Mouse (Mus musculus): ENCODE data around the gene Lin54. TPM values are rescaled to one million over a fixed set of nuclear protein-coding genes. Genes with fewer than 3 reads are reported as not detected.
"Not testable (repeated sequence)": the region's sequence is repeated elsewhere in the genome, so short reads cannot be mapped to it uniquely, and the experiment has no call there.

Gene Lin54
- polyA plus RNA-seq, 1 experiment from 2014 or later = 22.0 TPM

GRCm38 (mm10) chr5:100437086-100437485, 63.4 kb downstream of the Lin54 start:
- no peaks in the 10 kb centered on the region for H3K4me1 ChIP-seq (replicated peaks; ENCODE audit: control insufficient read depth, insufficient read depth, low read length)
- no peak overlapping the region for H3K9ac ChIP-seq (ENCODE audit: low read length)
- no peak overlapping the region for H3K4me3 ChIP-seq (ENCODE audit: low read depth, low read length)
- no peaks in the 10 kb centered on the region; the same call in 1 of the 2 replicates for H3K36me3 ChIP-seq (ENCODE audit: control insufficient read depth, insufficient read depth, low read length)
- H3K27me3 ChIP-seq (ENCODE audit: control insufficient read depth, insufficient read depth, low read length) = no peaks in the 10 kb centered on the region
- WGBS = 94% methylated on average over 4 of the region's 4 CpGs
- no peak for ATAC-seq (replicated peaks; ENCODE audit: low FRiP score)
- H3K27ac ChIP-seq (ENCODE audit: low read depth, low read length) = no peak overlapping the region
- H3K4me2 ChIP-seq (ENCODE audit: low read depth, low read length, severe bottlenecking) = no peak overlapping the region
- no peaks in the 10 kb centered on the region for H3K9me3 ChIP-seq (ENCODE audit: control insufficient read depth, low read length)
- DNase-seq (ENCODE audit: low spot score) = no peak

- Histone ChIP-seq H3K27ac (ENCODE audit: low read depth, low read length) (no peak overlapping the region), H3K9me3 (ENCODE audit: control insufficient read depth, low read length) (no peaks in the 10 kb centered on the region), H3K9ac (ENCODE audit: low read length) (no peak overlapping the region), H3K27me3 (ENCODE audit: control insufficient read depth, insufficient read depth, low read length) (no peaks in the 10 kb centered on the region), H3K4me3 (ENCODE audit: low read depth, low read length) (no peak overlapping the region), H3K4me1 (replicated peaks; ENCODE audit: control insufficient read depth, insufficient read depth, low read length) (peaks cover 19% of the 10 kb centered on the region), H3K4me2 (ENCODE audit: low read depth, low read length, severe bottlenecking) (no peak overlapping the region), H3K36me3 (ENCODE audit: control insufficient read depth, insufficient read depth, low read length) (peaks cover 9% of the 10 kb centered on the region)
- WGBS = 78% methylated on average over 2 of the region's 2 CpGs
- ATAC-seq (replicated peaks; ENCODE audit: low FRiP score) (no peak), DNase-seq (ENCODE audit: low spot score) (no peak)
These were observed 69.5 kb downstream of the Lin54 start for GRCm38 (mm10) chr5:100430966-100431365.

- WGBS = 7% methylated on average over 11 of the region's 11 CpGs
- H3K9ac ChIP-seq (ENCODE audit: low read length) = peak overlapping the region; percentile 73
- DNase-seq (ENCODE audit: low spot score) = no peak
- peaks cover 9% of the 10 kb centered on the region for H3K36me3 ChIP-seq (ENCODE audit: control insufficient read depth, insufficient read depth, low read length)
- H3K9me3 ChIP-seq (ENCODE audit: control insufficient read depth, low read length) = no peaks in the 10 kb centered on the region
- peaks cover 19% of the 10 kb centered on the region for H3K4me1 ChIP-seq (replicated peaks; ENCODE audit: control insufficient read depth, insufficient read depth, low read length)
- H3K27ac ChIP-seq (ENCODE audit: low read depth, low read length) = peak overlapping the region; percentile 65
- H3K4me2 ChIP-seq (ENCODE audit: low read depth, low read length, severe bottlenecking) = peak overlapping the region; percentile 76
- no peaks in the 10 kb centered on the region for H3K27me3 ChIP-seq (ENCODE audit: control insufficient read depth, insufficient read depth, low read length)
- H3K4me3 ChIP-seq (ENCODE audit: low read depth, low read length) = peak overlapping the region; percentile 69
- ATAC-seq (replicated peaks; ENCODE audit: low FRiP score) = peak; percentile 7; the same call in 1 of the 2 replicates
These were observed 70.4 kb downstream of the Lin54 start for GRCm38 (mm10) chr5:100430076-100430390.

GRCm38 (mm10) chr5:100429344-100430075, 70.9 kb downstream of the Lin54 start:
- no peaks in the 10 kb centered on the region for H3K27me3 ChIP-seq (ENCODE audit: control insufficient read depth, insufficient read depth, low read length)
- peak overlapping the region; percentile 94 for H3K9ac ChIP-seq (ENCODE audit: low read length)
- H3K9me3 ChIP-seq (ENCODE audit: control insufficient read depth, low read length) = no peaks in the 10 kb centered on the region
- H3K4me2 ChIP-seq (ENCODE audit: low read depth, low read length, severe bottlenecking) = peak overlapping the region; percentile 92
- H3K27ac ChIP-seq (ENCODE audit: low read depth, low read length) = peak overlapping the region; percentile 87
- peak overlapping the region; percentile 69 for H3K4me3 ChIP-seq (ENCODE audit: low read depth, low read length)
- peaks cover 9% of the 10 kb centered on the region for H3K36me3 ChIP-seq (ENCODE audit: control insufficient read depth, insufficient read depth, low read length)
- DNase-seq (ENCODE audit: low spot score) = peak; percentile 97
- peaks cover 19% of the 10 kb centered on the region for H3K4me1 ChIP-seq (replicated peaks; ENCODE audit: control insufficient read depth, insufficient read depth, low read length)
- under 1% methylated on average over 53 of the region's 53 CpGs for WGBS
- ATAC-seq (replicated peaks; ENCODE audit: low FRiP score) = peak; percentile 99

- Histone ChIP-seq H3K4me2 (ENCODE audit: low read depth, low read length, severe bottlenecking) (peak overlapping the region; percentile 92), H3K4me3 (ENCODE audit: low read depth, low read length) (peak overlapping the region; percentile 69), H3K9ac (ENCODE audit: low read length) (peak overlapping the region; percentile 94), H3K27ac (ENCODE audit: low read depth, low read length) (peak overlapping the region; percentile 87), H3K4me1 (replicated peaks; ENCODE audit: control insufficient read depth, insufficient read depth, low read length) (peaks cover 21% of the 10 kb centered on the region), H3K27me3 (ENCODE audit: control insufficient read depth, insufficient read depth, low read length) (no peaks in the 10 kb centered on the region), H3K36me3 (ENCODE audit: control insufficient read depth, insufficient read depth, low read length) (peaks cover 13% of the 10 kb centered on the region), H3K9me3 (ENCODE audit: control insufficient read depth, low read length) (no peaks in the 10 kb centered on the region)
- ATAC-seq (replicated peaks; ENCODE audit: low FRiP score) (peak; percentile 45), DNase-seq (ENCODE audit: low spot score) (no peak)
- under 1% methylated on average over 20 of the region's 20 CpGs for WGBS
These were observed 71.6 kb downstream of the Lin54 start for GRCm38 (mm10) chr5:100428734-100429343.

- Histone ChIP-seq H3K9ac (ENCODE audit: low read length) (peak overlapping the region; percentile 94), H3K4me3 (ENCODE audit: low read depth, low read length) (peak overlapping the region; percentile 69), H3K4me1 (replicated peaks; ENCODE audit: control insufficient read depth, insufficient read depth, low read length) (peaks cover 24% of the 10 kb centered on the region), H3K4me2 (ENCODE audit: low read depth, low read length, severe bottlenecking) (peak overlapping the region; percentile 92), H3K27me3 (ENCODE audit: control insufficient read depth, insufficient read depth, low read length) (no peaks in the 10 kb centered on the region), H3K36me3 (ENCODE audit: control insufficient read depth, insufficient read depth, low read length) (peaks cover 18% of the 10 kb centered on the region), H3K9me3 (ENCODE audit: control insufficient read depth, low read length) (no peaks in the 10 kb centered on the region), H3K27ac (ENCODE audit: low read depth, low read length) (no peak overlapping the region)
- no peak for ATAC-seq (replicated peaks; ENCODE audit: low FRiP score)
- WGBS = 19% methylated on average over 5 of the region's 5 CpGs
- no peak for DNase-seq (ENCODE audit: low spot score)
These were observed 72.3 kb downstream of the Lin54 start for GRCm38 (mm10) chr5:100428031-100428733.

GRCm38 (mm10) chr5:100427276-100427675, 73.2 kb downstream of the Lin54 start:
- Histone ChIP-seq H3K9ac (ENCODE audit: low read length) (peak overlapping the region; percentile 94), H3K36me3 (ENCODE audit: control insufficient read depth, insufficient read depth, low read length) (peaks cover 19% of the 10 kb centered on the region), H3K27ac (ENCODE audit: low read depth, low read length) (no peak overlapping the region), H3K27me3 (ENCODE audit: control insufficient read depth, insufficient read depth, low read length) (no peaks in the 10 kb centered on the region), H3K9me3 (ENCODE audit: control insufficient read depth, low read length) (no peaks in the 10 kb centered on the region), H3K4me3 (ENCODE audit: low read depth, low read length) (peak overlapping the region; percentile 69), H3K4me2 (ENCODE audit: low read depth, low read length, severe bottlenecking) (peak overlapping the region; percentile 92), H3K4me1 (replicated peaks; ENCODE audit: control insufficient read depth, insufficient read depth, low read length) (peaks cover 25% of the 10 kb centered on the region)
- no peak for ATAC-seq (replicated peaks; ENCODE audit: low FRiP score)
- 62% methylated on average over 9 of the region's 9 CpGs for WGBS
- no peak for DNase-seq (ENCODE audit: low spot score)

- not testable (repeated sequence) for DNase-seq (ENCODE audit: low spot score); H3K4me2 ChIP-seq (ENCODE audit: low read depth, low read length, severe bottlenecking); H3K27me3 ChIP-seq (ENCODE audit: control insufficient read depth, insufficient read depth, low read length); H3K9me3 ChIP-seq (ENCODE audit: control insufficient read depth, low read length); H3K4me3 ChIP-seq (ENCODE audit: low read depth, low read length); H3K9ac ChIP-seq (ENCODE audit: low read length); H3K27ac ChIP-seq (ENCODE audit: low read depth, low read length); ATAC-seq (replicated peaks; ENCODE audit: low FRiP score)
- peaks cover 25% of the 10 kb centered on the region for H3K4me1 ChIP-seq (replicated peaks; ENCODE audit: control insufficient read depth, insufficient read depth, low read length)
- WGBS = 95% methylated on average over 2 of the region's 2 CpGs
- peaks cover 22% of the 10 kb centered on the region for H3K36me3 ChIP-seq (ENCODE audit: control insufficient read depth, insufficient read depth, low read length)
These were observed 74.6 kb downstream of the Lin54 start for GRCm38 (mm10) chr5:100425823-100426222.

Measured in forebrain, embryonic 11.5 days (tissue).